Mouse (Mus musculus): ENCODE measurements around the gene Dnajc12.

GRCm38 (mm10) chr10:63388948-63389347 lies 6.7 kb downstream of the Dnajc12 start:
- TF ChIP-seq POLR2A (IDR thresholded peaks at IDR 0.05; ENCODE audit: low read depth, low read length) (no peak), CTCF (IDR thresholded peaks at IDR 0.05; ENCODE audit: extremely low read depth, insufficient read length, insufficient replicate concordance, low read depth, low read length) (no peak)

Measured in small intestine, adult 2 months (tissue).